Mouse (Mus musculus): ENCODE measurements around the gene Tubb4a.
"Not testable (repeated sequence)": the region's sequence is repeated elsewhere in the genome, so short reads cannot be mapped to it uniquely, and the experiment has no call there.

Gene Tubb4a

GRCm38 (mm10) chr17:57087049-57087832 lies at the start of gene Tubb4a:
TSS of gene Tubb4a (minus strand) at chr17:57087782.
- in situ Hi-C loops (cut with MseI, MboI): no loop called here

GRCm38 (mm10) chr17:57135635-57136034 lies 48.1 kb upstream of the Tubb4a start:
- in situ Hi-C loops (cut with MseI, MboI): no loop called here

- in situ Hi-C loops (cut with MseI, MboI): no loop called here
Observed at GRCm38 (mm10) chr17:57134693-57135092, 47.1 kb upstream of the Tubb4a start.

- in situ Hi-C loops (cut with MseI, MboI): not testable (repeated sequence)
Observed at GRCm38 (mm10) chr17:57134021-57134420, 46.4 kb upstream of the Tubb4a start.

- in situ Hi-C loops (cut with MseI, MboI): no loop called here
Observed at GRCm38 (mm10) chr17:57131793-57132192, 44.2 kb upstream of the Tubb4a start.

GRCm38 (mm10) chr17:57125853-57126622 lies 38.5 kb upstream of the Tubb4a start:
- in situ Hi-C loops (cut with MseI, MboI): no loop called here

GRCm38 (mm10) chr17:57124792-57125191 lies 37.2 kb upstream of the Tubb4a start:
- in situ Hi-C loops (cut with MseI, MboI): no loop called here

GRCm38 (mm10) chr17:57123192-57124118 lies 35.9 kb upstream of the Tubb4a start:
- in situ Hi-C loops (cut with MseI, MboI): no loop called here

- in situ Hi-C loops (cut with MseI, MboI): no loop called here
Observed at GRCm38 (mm10) chr17:57121856-57122255, 34.3 kb upstream of the Tubb4a start.

GRCm38 (mm10) chr17:57118524-57119349 lies 31.2 kb upstream of the Tubb4a start:
- in situ Hi-C loops (cut with MseI, MboI): no loop called here

- in situ Hi-C loops (cut with MseI, MboI): no loop called here
Observed at GRCm38 (mm10) chr17:57116801-57117200, 29.2 kb upstream of the Tubb4a start.

GRCm38 (mm10) chr17:57112768-57113474 lies 25.3 kb upstream of the Tubb4a start:
- in situ Hi-C loops (cut with MseI, MboI): no loop called here

GRCm38 (mm10) chr17:57110005-57110404 lies 22.4 kb upstream of the Tubb4a start:
- in situ Hi-C loops (cut with MseI, MboI): no loop called here

GRCm38 (mm10) chr17:57108666-57109171 lies 21.1 kb upstream of the Tubb4a start:
- in situ Hi-C loops (cut with MseI, MboI): no loop called here

GRCm38 (mm10) chr17:57108040-57108665 lies 20.6 kb upstream of the Tubb4a start:
- in situ Hi-C loops (cut with MseI, MboI): no loop called here

GRCm38 (mm10) chr17:57107064-57107463 lies 19.5 kb upstream of the Tubb4a start:
- in situ Hi-C loops (cut with MseI, MboI): no loop called here

- in situ Hi-C loops (cut with MseI, MboI): no loop called here
Observed at GRCm38 (mm10) chr17:57106035-57106368, 18.4 kb upstream of the Tubb4a start.

GRCm38 (mm10) chr17:57105181-57106034 lies 17.8 kb upstream of the Tubb4a start, which contains the start of gene Tnfsf9:
TSS of gene Tnfsf9 (plus strand) at chr17:57105325.
- in situ Hi-C loops (cut with MseI, MboI): no loop called here

- in situ Hi-C loops (cut with MseI, MboI): no loop called here
Observed at GRCm38 (mm10) chr17:57104496-57104895, 16.9 kb upstream of the Tubb4a start.
